Mouse (Mus musculus): ENCODE data around the gene 9930021J03Rik.

Gene 9930021J03Rik

GRCm38 (mm10) chr19:29805917-29806785, at the start of gene 9930021J03Rik:
TSS of gene 9930021J03Rik (minus strand) at chr19:29805989.
- peak; percentile 96 to 98 for DNase-seq (ENCODE audit: low spot score in 2 of 2)

- DNase-seq (ENCODE audit: low spot score in 2 of 2) = no peak
Measured at GRCm38 (mm10) chr19:29853711-29854110, 47.9 kb upstream of the 9930021J03Rik start.

- no peak for DNase-seq (ENCODE audit: low spot score in 2 of 2)
Measured at GRCm38 (mm10) chr19:29851036-29851690, 45.4 kb upstream of the 9930021J03Rik start.

- DNase-seq (ENCODE audit: low spot score in 2 of 2) = no peak
Measured at GRCm38 (mm10) chr19:29849924-29850551, 44.2 kb upstream of the 9930021J03Rik start.

- peak in 1 of 2 experiments; percentile 14 for DNase-seq (ENCODE audit: low spot score in 2 of 2)
Measured at GRCm38 (mm10) chr19:29844036-29844661, 38.4 kb upstream of the 9930021J03Rik start.

GRCm38 (mm10) chr19:29843641-29844035, 37.8 kb upstream of the 9930021J03Rik start:
- no peak for DNase-seq (ENCODE audit: low spot score in 2 of 2)

GRCm38 (mm10) chr19:29842973-29843372, 37.2 kb upstream of the 9930021J03Rik start:
- DNase-seq (ENCODE audit: low spot score in 2 of 2) = no peak

- DNase-seq (ENCODE audit: low spot score in 2 of 2) = no peak
Measured at GRCm38 (mm10) chr19:29840642-29841041, 34.9 kb upstream of the 9930021J03Rik start.

- no peak for DNase-seq (ENCODE audit: low spot score in 2 of 2)
Measured at GRCm38 (mm10) chr19:29838636-29839135, 32.9 kb upstream of the 9930021J03Rik start.

GRCm38 (mm10) chr19:29838171-29838570, 32.4 kb upstream of the 9930021J03Rik start:
- DNase-seq (ENCODE audit: low spot score in 2 of 2) = no peak

- DNase-seq (ENCODE audit: low spot score in 2 of 2) = no peak
Measured at GRCm38 (mm10) chr19:29835364-29836034, 29.7 kb upstream of the 9930021J03Rik start.

- DNase-seq (ENCODE audit: low spot score in 2 of 2) = no peak
Measured at GRCm38 (mm10) chr19:29830911-29831310, 25.1 kb upstream of the 9930021J03Rik start.

GRCm38 (mm10) chr19:29828558-29828957, 22.8 kb upstream of the 9930021J03Rik start:
- no peak for DNase-seq (ENCODE audit: low spot score in 2 of 2)

- DNase-seq (ENCODE audit: low spot score in 2 of 2) = no peak
Measured at GRCm38 (mm10) chr19:29826686-29827085, 20.9 kb upstream of the 9930021J03Rik start.

- no peak for DNase-seq (ENCODE audit: low spot score in 2 of 2)
Measured at GRCm38 (mm10) chr19:29825003-29825402, 19.2 kb upstream of the 9930021J03Rik start.

GRCm38 (mm10) chr19:29824034-29824700, 18.4 kb upstream of the 9930021J03Rik start:
- no peak for DNase-seq (ENCODE audit: low spot score in 2 of 2)

- no peak for DNase-seq (ENCODE audit: low spot score in 2 of 2)
Measured at GRCm38 (mm10) chr19:29823456-29824010, 17.7 kb upstream of the 9930021J03Rik start.

- no peak for DNase-seq (ENCODE audit: low spot score in 2 of 2)
Measured at GRCm38 (mm10) chr19:29820966-29821365, 15.2 kb upstream of the 9930021J03Rik start.

GRCm38 (mm10) chr19:29812581-29813460, 7.0 kb upstream of the 9930021J03Rik start, which contains the start of gene Ranbp6:
TSS of gene Ranbp6 (minus strand) at chr19:29812974.
- DNase-seq (ENCODE audit: low spot score in 2 of 2) = peak; percentile 84 to 93
